Mouse (Mus musculus): ENCODE measurements around the gene Zfp651.

- TF ChIP-seq CTCF (IDR thresholded peaks at IDR 0.05; ENCODE audit: borderline replicate concordance, insufficient read depth, low read length) (no peak), POLR2A (IDR thresholded peaks at IDR 0.05; ENCODE audit: low read depth, low read length) (no peak)
These were observed 61.6 kb downstream of the Zfp651 start for GRCm38 (mm10) chr9:121820765-121821164.

Measured in embryonic fibroblast, embryonic 13.5 days (primary cell).